Mouse (Mus musculus) liver, adult (tissue): ENCODE measurements around the gene Sdk2.

Source experiments
- GATA4 ChIP-seq: IDR thresholded peaks from 2 replicates; pipeline ENCODE4 v1.6.1; 2014; ENCODE audit warnings: mild to moderate bottlenecking, low read length; ENCODE audit not compliant: insufficient replicate concordance

The Sdk2 gene

GRCm38 (mm10) chr11:113748797-113749521 is 317.9 kb downstream of the Sdk2 start:
- TF ChIP-seq GATA4: peak; percentile 74; the same call in 1 of the 2 replicates

- no peak for TF ChIP-seq GATA4
Observed at GRCm38 (mm10) chr11:113747725-113748380, 319.0 kb downstream of the Sdk2 start.

- TF ChIP-seq GATA4: peak; percentile 55; the same call in 1 of the 2 replicates
Observed at GRCm38 (mm10) chr11:113747056-113747455, 319.8 kb downstream of the Sdk2 start.

- no peak for TF ChIP-seq GATA4
Observed at GRCm38 (mm10) chr11:113745961-113746360, 320.9 kb downstream of the Sdk2 start.

GRCm38 (mm10) chr11:113742998-113743397 is 323.8 kb downstream of the Sdk2 start:
- no peak for TF ChIP-seq GATA4

- TF ChIP-seq GATA4: peak; percentile 64; the same call in 1 of the 2 replicates
Observed at GRCm38 (mm10) chr11:113740100-113740499, 326.7 kb downstream of the Sdk2 start.

- TF ChIP-seq GATA4: no peak
Observed at GRCm38 (mm10) chr11:113739213-113739612, 327.6 kb downstream of the Sdk2 start.

- no peak for TF ChIP-seq GATA4
Observed at GRCm38 (mm10) chr11:113737912-113738311, 328.9 kb downstream of the Sdk2 start.

- TF ChIP-seq GATA4: no peak
Observed at GRCm38 (mm10) chr11:113737553-113737854, 329.3 kb downstream of the Sdk2 start.

- TF ChIP-seq GATA4: no peak
Observed at GRCm38 (mm10) chr11:113736848-113737552, 329.8 kb downstream of the Sdk2 start.

- TF ChIP-seq GATA4: no peak
Observed at GRCm38 (mm10) chr11:113735151-113735550, 331.7 kb downstream of the Sdk2 start.

GRCm38 (mm10) chr11:113733631-113734364 is 333.0 kb downstream of the Sdk2 start:
- TF ChIP-seq GATA4: no peak

GRCm38 (mm10) chr11:113731945-113732612 is 334.8 kb downstream of the Sdk2 start:
- TF ChIP-seq GATA4: no peak

- TF ChIP-seq GATA4: 0 out of 2 replicates have a peak, but pooled peaks have one; percentile 3
Observed at GRCm38 (mm10) chr11:113730879-113731278, 336.0 kb downstream of the Sdk2 start.

- TF ChIP-seq GATA4: no peak
Observed at GRCm38 (mm10) chr11:113729917-113730316, 336.9 kb downstream of the Sdk2 start.
